Mouse (Mus musculus) liver, adult 2 months (tissue): ENCODE results near the gene F2. TPM values are rescaled to one million over a fixed set of nuclear protein-coding genes. Genes with fewer than 3 reads are reported as not detected.

Source experiments
- DNase-seq: peaks from one replicate; pipeline ENCODE4 v3.0.0-alpha.2; 2011; ENCODE audit warnings: low read depth, low spot score; ENCODE audit errors: extremely low read depth
- H3K27ac ChIP-seq: fragments of 200-500 bp; replicated peaks from 2 replicates; pipeline ENCODE4 v1.5.1; 2012; ENCODE audit warnings: low read depth, mild to moderate bottlenecking, control low read depth, inconsistent platforms, low read length; ENCODE audit not compliant: insufficient read depth
- H3K27me3 ChIP-seq: fragments of 200-500 bp; 2 replicates; pipeline ENCODE4 v1.6.1; 2012; ENCODE audit warnings: mild to moderate bottlenecking, moderate library complexity, low read length, inconsistent platforms; ENCODE audit not compliant: control insufficient read depth, insufficient read depth
- H3K36me3 ChIP-seq: fragments of 200-500 bp; 2 replicates; pipeline ENCODE4 v1.6.1; 2012; ENCODE audit warnings: low read length, inconsistent platforms; ENCODE audit not compliant: control insufficient read depth, insufficient read depth
- H3K4me1 ChIP-seq: fragments of 200-500 bp; 2 replicates; pipeline ENCODE4 v1.6.1; 2011; ENCODE audit warnings: low read length; ENCODE audit not compliant: control insufficient read depth, insufficient read depth
- H3K4me3 ChIP-seq: fragments of 200-500 bp; 2 replicates; pipeline ENCODE4 v1.5.1; 2011; ENCODE audit warnings: low read depth, mild to moderate bottlenecking, control low read depth, low read length, moderate library complexity; ENCODE audit not compliant: insufficient read depth
- H3K79me2 ChIP-seq: fragments of 200-500 bp; 2 replicates; pipeline ENCODE4 v1.6.1; 2012; ENCODE audit warnings: inconsistent platforms, mild to moderate bottlenecking, low read length, moderate library complexity; ENCODE audit not compliant: control insufficient read depth, insufficient read depth
- H3K9ac ChIP-seq: fragments of 200-500 bp; 2 replicates; pipeline ENCODE4 v1.6.1; 2012; ENCODE audit warnings: low read depth, mild to moderate bottlenecking, control low read depth, inconsistent platforms, low read length
- CTCF ChIP-seq: fragments of 200-500 bp; IDR thresholded peaks from 2 replicates; pipeline ENCODE4 v1.5.1; 2011; ENCODE audit warnings: low read depth, low read length, control low read depth
- POLR2A ChIP-seq: fragments of 200-500 bp; IDR thresholded peaks from 2 replicates; pipeline ENCODE4 v1.6.1; 2011; ENCODE audit warnings: low read length, control low read depth; ENCODE audit not compliant: insufficient read depth; ENCODE audit errors: extremely low read depth
- WGBS: fragments of 180-500 bp; shearing (Covaris S2); methylation state at CpG from one replicate; pipeline ENCODE4 v1.1.7; 2018; 5-methylcytosine and 5-hydroxymethylcytosine counted together
- polyA plus RNA-seq: library from polyadenylated mRNA; depleted of rRNA; stranded (reverse); fragments of >200 nt; gene quantifications from 2 replicates; pipeline ENCODE4 v1.2.3, GENCODE M21; 2012
- total RNA-seq: library from RNA; depleted of rRNA; stranded (reverse); fragments of >200 nt; gene quantifications from 2 replicates; pipeline ENCODE4 v1.2.3, GENCODE M21; 2014

Gene F2
- total and polyA plus RNA-seq, 2 experiments = 1,668 to 2,057 TPM

DNA sequence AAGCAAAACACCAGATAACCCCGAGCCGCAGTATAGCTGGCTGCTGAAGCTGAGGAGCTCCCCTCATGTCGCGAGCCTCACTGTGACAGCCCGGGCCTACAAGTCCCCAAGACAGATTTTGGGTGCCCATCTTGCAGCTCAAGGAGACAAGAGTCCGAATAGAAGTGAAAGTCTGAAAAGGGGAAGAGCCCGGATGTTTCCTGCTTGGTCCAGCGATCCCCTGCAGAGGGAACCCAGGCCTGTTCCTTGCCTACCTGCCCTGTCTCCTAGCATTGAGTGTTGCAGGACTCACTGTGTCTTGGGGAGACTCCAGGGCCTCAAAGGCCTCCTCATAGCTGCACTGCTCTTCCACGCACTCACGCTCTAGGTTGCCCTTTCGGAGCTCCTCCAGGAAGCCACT, 728 bp downstream of the F2 start:
- Histone ChIP-seq H3K4me1 (peaks cover 31% of the 10 kb centered on the region), H3K36me3 (peaks cover 20% of the 10 kb centered on the region; the same call in 1 of the 2 replicates), H3K9ac (peak overlapping the region; percentile 94), H3K79me2 (peaks cover 16% of the 10 kb centered on the region; the same call in 1 of the 2 replicates), H3K27me3 (no peaks in the 10 kb centered on the region), H3K27ac (peak overlapping the region; percentile 91), H3K4me3 (peak overlapping the region; percentile 90)
- no peak for TF ChIP-seq POLR2A
- TF ChIP-seq CTCF = no peak
- peak; percentile 42 for DNase-seq
- 22% methylated on average over 11 of the region's 11 CpGs for WGBS

DNA sequence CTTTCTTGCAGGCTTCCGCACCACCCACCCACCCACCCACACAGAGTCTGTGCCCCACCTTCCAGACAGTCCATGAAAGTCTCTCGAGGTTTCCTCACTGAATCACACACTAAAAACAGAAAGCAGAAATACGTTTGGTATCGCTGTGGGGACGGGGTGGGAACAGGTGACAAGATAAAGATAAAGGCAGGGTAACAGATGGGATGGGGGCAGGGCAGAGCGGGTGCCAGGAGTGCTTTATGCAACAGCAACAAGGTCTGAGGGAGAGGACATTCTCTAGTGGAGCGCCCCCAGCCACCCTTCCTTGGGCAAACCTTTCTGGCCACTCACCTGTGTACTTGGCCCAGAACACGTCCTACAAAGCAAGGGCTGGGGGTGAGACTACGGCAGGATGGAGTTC, 1.4 kb downstream of the F2 start:
- peak; percentile 55 for DNase-seq
- 20% methylated on average over 9 of the region's 9 CpGs for WGBS
- Histone ChIP-seq H3K9ac (peak overlapping the region; percentile 94), H3K36me3 (peaks cover 25% of the 10 kb centered on the region; the same call in 1 of the 2 replicates), H3K4me1 (peaks cover 37% of the 10 kb centered on the region), H3K4me3 (peak overlapping the region; percentile 90), H3K27ac (peak overlapping the region; percentile 91), H3K79me2 (peaks cover 16% of the 10 kb centered on the region; the same call in 1 of the 2 replicates), H3K27me3 (no peaks in the 10 kb centered on the region)
- TF ChIP-seq POLR2A = no peak
- no peak for TF ChIP-seq CTCF

DNA sequence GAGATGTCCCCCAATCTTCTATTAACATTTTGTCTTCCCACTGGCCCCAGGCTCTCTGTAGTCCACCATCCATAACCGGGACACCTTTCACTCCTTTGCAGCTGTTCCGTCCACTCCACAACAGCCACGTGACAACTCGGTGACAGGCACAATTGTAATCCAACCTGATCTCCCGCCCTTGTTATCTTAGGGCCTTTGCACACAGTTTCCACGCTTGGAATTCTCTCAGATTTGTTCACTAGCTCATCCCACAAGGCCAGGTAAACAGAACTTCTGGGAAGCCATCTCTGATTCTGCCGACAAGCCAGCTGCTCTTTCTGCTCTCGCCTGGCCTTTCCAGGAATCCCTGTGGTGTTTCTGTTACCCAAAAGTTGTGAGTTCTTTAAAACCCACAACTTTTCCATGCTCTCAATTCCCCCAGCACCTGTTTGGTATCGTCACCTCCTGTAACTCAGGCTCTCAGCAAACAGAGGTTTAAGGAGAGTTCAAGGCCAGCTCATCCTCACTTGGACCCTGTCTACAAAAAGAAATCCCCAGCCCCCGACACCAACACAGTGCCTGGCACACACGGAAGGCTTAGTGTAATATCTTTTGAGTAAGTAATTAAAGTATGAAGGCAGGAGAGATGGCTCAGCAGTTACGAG, 2.8 kb downstream of the F2 start:
- peaks cover 37% of the 10 kb centered on the region for H3K4me1 ChIP-seq
- peak overlapping the region; percentile 73 for H3K27ac ChIP-seq
- H3K36me3 ChIP-seq = peaks cover 36% of the 10 kb centered on the region
- peak overlapping the region; percentile 42 for H3K4me3 ChIP-seq
- 24% methylated on average over 12 of the region's 12 CpGs for whole genome bisulfite sequencing
- peaks cover 16% of the 10 kb centered on the region; the same call in 1 of the 2 replicates for H3K79me2 ChIP-seq
- H3K9ac ChIP-seq = peak overlapping the region; percentile 60
- DNase-seq = peak; percentile 95
- TF ChIP-seq CTCF = no peak
- TF ChIP-seq POLR2A = no peak
- H3K27me3 ChIP-seq = no peaks in the 10 kb centered on the region

DNA sequence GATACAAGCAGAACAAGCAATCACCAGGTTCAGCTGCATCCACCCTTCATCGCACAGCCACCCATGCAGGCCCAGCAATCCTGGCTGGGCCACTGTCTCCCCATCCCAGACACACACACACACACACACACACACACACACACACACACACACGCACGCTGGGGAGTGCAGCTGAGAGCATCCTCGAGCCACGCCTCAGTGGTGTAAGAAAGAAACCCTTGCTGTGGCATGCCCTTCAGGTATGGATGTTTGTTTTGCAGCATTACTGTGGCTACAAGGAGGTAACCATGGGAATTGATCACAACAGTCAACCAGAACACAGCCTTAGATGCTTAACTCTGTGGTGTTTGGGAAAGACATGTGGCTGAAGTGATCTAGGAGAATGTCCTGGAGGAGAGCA, 3.9 kb downstream of the F2 start:
- TF ChIP-seq POLR2A = no peak
- TF ChIP-seq CTCF = no peak
- 61% methylated on average over 5 of the region's 5 CpGs for WGBS
- Histone ChIP-seq H3K27ac (no peak overlapping the region), H3K36me3 (peaks cover 46% of the 10 kb centered on the region), H3K27me3 (no peaks in the 10 kb centered on the region), H3K4me3 (no peak overlapping the region), H3K4me1 (peaks cover 37% of the 10 kb centered on the region), H3K9ac (peak overlapping the region; percentile 60), H3K79me2 (peaks cover 16% of the 10 kb centered on the region; the same call in 1 of the 2 replicates)
- DNase-seq = no peak

DNA sequence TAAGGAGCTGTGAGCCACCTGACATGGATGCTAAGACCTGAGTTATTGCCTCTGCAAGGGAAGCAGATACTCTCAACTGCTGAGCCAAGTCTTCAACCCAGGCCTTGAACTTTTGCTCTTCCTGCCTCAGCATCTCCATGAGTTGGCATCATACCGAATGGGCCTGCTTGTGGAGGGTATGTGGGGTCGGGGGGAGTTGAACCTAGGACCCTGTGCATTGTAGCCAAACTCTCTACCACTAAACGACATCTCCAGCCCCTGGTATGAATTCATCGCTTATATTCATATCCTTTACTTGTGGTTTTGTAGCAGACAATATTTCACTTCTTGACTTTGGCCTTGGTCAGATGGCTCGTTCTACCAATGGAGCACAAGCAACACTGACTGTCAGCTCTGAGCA, 4.4 kb downstream of the F2 start:
- no peak for TF ChIP-seq POLR2A
- no peak for DNase-seq
- Histone ChIP-seq H3K4me1 (peaks cover 38% of the 10 kb centered on the region), H3K27me3 (no peaks in the 10 kb centered on the region), H3K4me3 (no peak overlapping the region), H3K27ac (no peak overlapping the region), H3K79me2 (peaks cover 16% of the 10 kb centered on the region; the same call in 1 of the 2 replicates), H3K9ac (0 out of 2 replicates have a peak overlapping the region, but pooled peaks have one; percentile 14), H3K36me3 (peaks cover 47% of the 10 kb centered on the region)
- 57% methylated on average over 5 of the region's 5 CpGs for WGBS

DNA sequence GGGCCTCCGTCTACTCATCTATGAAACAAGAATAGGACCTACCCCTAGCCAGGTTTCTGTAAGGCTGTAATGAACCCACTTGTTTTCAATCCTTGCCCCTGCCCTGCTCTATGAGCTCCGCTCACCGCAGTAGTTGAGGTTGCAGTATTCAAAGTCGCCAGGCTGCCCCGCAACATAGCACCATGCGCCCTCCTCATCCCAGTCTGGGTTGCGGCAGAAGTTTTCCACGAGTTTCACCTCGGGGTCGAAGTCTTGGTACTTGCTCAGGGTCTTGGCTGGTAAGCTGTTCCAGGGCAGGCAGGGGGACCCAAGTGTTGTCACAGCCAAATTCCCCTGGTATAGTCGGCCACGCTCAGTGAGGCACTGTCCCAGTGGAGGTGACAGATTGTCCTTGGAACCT, 5.8 kb downstream of the F2 start:
- TF ChIP-seq POLR2A = 0 out of 2 replicates have a peak, but pooled peaks have one; percentile 4
- TF ChIP-seq CTCF = no peak
- 84% methylated on average over 12 of the region's 12 CpGs for WGBS
- peaks cover 9% of the 10 kb centered on the region; the same call in 1 of the 2 replicates for H3K79me2 ChIP-seq
- H3K4me1 ChIP-seq = peaks cover 38% of the 10 kb centered on the region
- no peak overlapping the region for H3K4me3 ChIP-seq
- DNase-seq = no peak
- H3K9ac ChIP-seq = peak overlapping the region; percentile 41
- H3K36me3 ChIP-seq = peaks cover 55% of the 10 kb centered on the region
- no peaks in the 10 kb centered on the region for H3K27me3 ChIP-seq
- H3K27ac ChIP-seq = peak overlapping the region; percentile 20; the same call in 1 of the 2 replicates
